Mouse (Mus musculus): ENCODE data around the gene Ccdc185.

DNA sequence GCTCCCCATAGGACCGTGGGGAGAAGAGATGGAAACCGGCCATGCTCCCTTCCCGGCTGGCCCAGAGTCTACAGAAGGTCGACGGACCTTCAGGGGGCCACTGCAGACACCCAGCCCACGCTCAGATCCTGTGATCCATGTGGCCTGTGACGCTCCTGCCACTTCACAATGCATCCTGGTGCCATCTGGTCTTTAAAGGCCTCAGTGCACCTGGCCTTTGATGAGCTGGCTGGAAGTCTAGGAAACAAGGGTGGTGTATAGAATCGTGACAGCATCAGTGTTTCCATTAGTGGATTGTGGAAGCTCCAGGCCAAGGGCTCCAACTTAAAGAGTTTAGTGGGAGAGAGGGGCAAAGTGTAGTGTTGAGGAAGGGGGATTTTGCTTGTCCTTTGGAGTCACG is at the start of gene Ccdc185:
- TF ChIP-seq CTCF (IDR thresholded peaks at IDR 0.05; ENCODE audit: borderline replicate concordance, extremely low read depth, insufficient read depth, insufficient read length) (no peak), POLR2A (IDR thresholded peaks at IDR 0.05; ENCODE audit: borderline replicate concordance, extremely low read depth, insufficient read depth, insufficient read length, poor library complexity, severe bottlenecking) (no peak)
